Mouse (Mus musculus) megakaryocyte, embryonic 14.5 days (primary cell): Measurements from ENCODE around the gene Fam221b. TPM values are rescaled to one million over a fixed set of nuclear protein-coding genes. Genes with fewer than 3 reads are reported as not detected.

ENCODE experiments used
- H3K27me3 ChIP-seq: replicated peaks from 2 replicates; pipeline ENCODE3; 2012; ENCODE audit warnings: inconsistent platforms
- H3K36me3 ChIP-seq: replicated peaks from 2 replicates; pipeline ENCODE3; 2012; ENCODE audit warnings: low read length, inconsistent platforms, mixed read lengths
- H3K4me1 ChIP-seq: 2 replicates; pipeline ENCODE4 v1.6.1; 2012; ENCODE audit warnings: inconsistent platforms
- H3K4me3 ChIP-seq: replicated peaks from 2 replicates; pipeline ENCODE3; 2012; ENCODE audit warnings: moderate library complexity, mild to moderate bottlenecking, inconsistent platforms
- H3K9me3 ChIP-seq: 2 replicates; pipeline ENCODE4 v1.6.1; 2012; ENCODE audit warnings: inconsistent platforms
- FLI1 ChIP-seq: IDR thresholded peaks from 2 replicates; pipeline ENCODE4 v1.6.1; 2012; ENCODE audit warnings: low read length, inconsistent platforms, mixed read lengths
- GATA1 ChIP-seq: IDR thresholded peaks from 3 replicates; pipeline ENCODE4 v1.6.1; 2012; ENCODE audit warnings: mixed read lengths, low read length, inconsistent platforms, borderline replicate concordance
- polyA plus RNA-seq: library from polyadenylated mRNA; stranded (reverse); fragments of >175 nt; gene quantifications from 2 replicates; pipeline ENCODE4 v1.2.3, GENCODE M21; 2012; ENCODE audit warnings: low replicate concordance; ENCODE audit not compliant: insufficient read depth

The Fam221b gene
- polyA plus RNA-seq, 1 experiment: 0.29 TPM

DNA sequence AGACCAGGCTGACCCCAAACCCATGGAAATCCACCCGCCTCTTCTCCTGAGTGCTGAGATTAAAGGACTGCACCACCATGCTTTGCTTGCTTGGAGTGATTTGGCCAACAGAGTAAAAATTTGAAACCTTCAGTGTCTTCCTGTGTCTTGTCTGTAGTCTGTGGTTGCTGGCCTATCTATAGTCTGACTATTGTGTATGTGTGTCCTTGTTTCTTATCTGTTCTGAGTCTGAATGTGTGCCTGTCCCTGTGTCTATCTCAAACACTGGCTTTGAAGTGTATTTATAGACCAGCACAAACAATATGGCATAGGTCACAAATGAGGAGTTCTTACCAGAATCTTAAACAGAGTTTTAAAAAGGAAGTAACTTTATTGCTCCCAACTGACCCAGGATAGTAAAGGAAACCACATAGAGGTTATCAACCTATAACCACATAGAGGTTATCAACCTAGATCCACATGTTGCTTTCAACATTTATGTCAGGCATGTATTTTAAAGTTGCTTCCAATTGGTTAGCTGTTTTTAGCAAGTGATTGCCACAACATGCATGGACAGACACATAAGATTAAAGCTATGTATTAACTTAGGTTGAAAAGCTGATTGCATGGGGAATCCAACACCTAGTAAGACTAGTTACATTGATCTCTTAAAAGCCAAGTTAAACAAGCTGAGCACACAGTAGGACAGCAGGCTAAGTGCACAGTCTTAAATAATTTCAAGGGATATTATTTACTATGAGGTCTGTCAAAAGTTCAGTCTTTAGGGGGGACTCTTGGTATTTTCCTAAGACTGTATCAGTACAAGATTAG lies 25.7 kb upstream of the Fam221b start:
- peaks cover 44% of the 10 kb centered on the region for H3K4me1 ChIP-seq
- no peaks in the 10 kb centered on the region for H3K9me3 ChIP-seq
- peaks cover 48% of the 10 kb centered on the region for H3K27me3 ChIP-seq
- no peak for TF ChIP-seq GATA1
- TF ChIP-seq FLI1: no peak
- no peak overlapping the region for H3K4me3 ChIP-seq
- no peaks in the 10 kb centered on the region for H3K36me3 ChIP-seq

- no peaks in the 10 kb centered on the region for H3K36me3 ChIP-seq
- peak overlapping the region; percentile 39 for H3K4me3 ChIP-seq
- TF ChIP-seq GATA1: no peak
- TF ChIP-seq FLI1: no peak
- H3K4me1 ChIP-seq: peaks cover 44% of the 10 kb centered on the region
- no peaks in the 10 kb centered on the region for H3K9me3 ChIP-seq
- peaks cover 48% of the 10 kb centered on the region for H3K27me3 ChIP-seq
These were observed 24.9 kb upstream of the Fam221b start for GRCm38 (mm10) chr4:43693806-43694241.

- H3K36me3 ChIP-seq: no peaks in the 10 kb centered on the region
- peaks cover 29% of the 10 kb centered on the region for H3K27me3 ChIP-seq
- H3K9me3 ChIP-seq: no peaks in the 10 kb centered on the region
- H3K4me3 ChIP-seq: no peak overlapping the region
- H3K4me1 ChIP-seq: peaks cover 35% of the 10 kb centered on the region
- TF ChIP-seq GATA1 (no peak), FLI1 (no peak)
These were observed 22.1 kb upstream of the Fam221b start for GRCm38 (mm10) chr4:43691026-43691425.

DNA sequence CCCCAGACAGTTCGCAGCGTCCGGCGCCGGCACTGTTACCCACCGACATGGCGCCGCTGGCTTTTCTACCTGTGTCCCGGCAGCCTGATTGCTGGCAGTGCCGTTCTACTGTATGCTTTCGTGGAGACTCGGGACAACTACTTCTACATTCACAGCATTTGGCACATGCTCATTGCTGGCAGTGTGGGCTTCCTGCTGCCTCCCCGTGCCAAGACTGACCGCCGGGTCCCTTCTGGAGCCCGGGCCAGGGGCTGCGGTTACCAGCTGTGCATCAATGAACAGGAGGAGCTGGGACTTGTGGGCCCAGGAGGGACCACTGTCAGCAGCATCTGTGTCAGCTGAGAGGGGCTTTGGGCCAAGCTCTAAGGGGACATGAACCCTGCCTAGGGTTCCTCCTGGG lies 21.1 kb upstream of the Fam221b start:
- TF ChIP-seq GATA1 (no peak), FLI1 (no peak)
- H3K9me3 ChIP-seq: no peaks in the 10 kb centered on the region
- peaks cover 25% of the 10 kb centered on the region for H3K4me1 ChIP-seq
- H3K4me3 ChIP-seq: no peak overlapping the region
- no peaks in the 10 kb centered on the region for H3K36me3 ChIP-seq
- peaks cover 35% of the 10 kb centered on the region for H3K27me3 ChIP-seq

DNA sequence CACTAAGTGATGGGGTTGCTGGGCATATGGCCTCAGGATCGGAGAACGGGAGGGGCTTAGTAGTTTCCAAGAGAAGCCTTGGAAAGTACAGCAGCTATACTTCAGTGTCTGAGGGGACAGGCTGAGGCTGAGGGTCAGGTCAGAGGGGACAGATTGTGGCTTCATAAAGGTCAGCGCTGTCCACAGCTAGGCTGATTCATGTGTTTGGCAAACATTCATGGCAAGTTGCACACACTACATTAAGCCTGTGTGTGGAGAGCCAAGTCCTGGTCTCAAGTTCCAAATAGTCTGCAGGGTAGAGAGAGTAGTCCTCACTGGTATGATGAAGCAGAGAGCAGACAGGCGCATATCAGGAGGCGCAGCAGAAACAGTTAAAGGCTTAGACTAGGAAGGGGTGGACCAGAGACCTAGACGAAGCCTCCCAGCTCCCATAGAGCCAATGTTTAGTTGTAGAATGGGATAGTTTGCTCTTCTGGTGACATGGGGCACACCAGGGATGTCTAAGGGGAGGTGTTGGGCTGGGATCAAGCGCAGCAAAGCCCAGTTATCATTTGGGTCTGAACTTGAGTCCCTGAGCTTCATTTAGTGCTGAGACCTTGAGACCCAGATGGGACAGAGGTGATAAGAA lies 10.6 kb upstream of the Fam221b start:
- Histone ChIP-seq H3K4me3 (no peak overlapping the region), H3K27me3 (peaks cover 29% of the 10 kb centered on the region), H3K9me3 (no peaks in the 10 kb centered on the region), H3K4me1 (peaks cover 10% of the 10 kb centered on the region), H3K36me3 (no peaks in the 10 kb centered on the region)
- TF ChIP-seq GATA1 (no peak), FLI1 (no peak)

DNA sequence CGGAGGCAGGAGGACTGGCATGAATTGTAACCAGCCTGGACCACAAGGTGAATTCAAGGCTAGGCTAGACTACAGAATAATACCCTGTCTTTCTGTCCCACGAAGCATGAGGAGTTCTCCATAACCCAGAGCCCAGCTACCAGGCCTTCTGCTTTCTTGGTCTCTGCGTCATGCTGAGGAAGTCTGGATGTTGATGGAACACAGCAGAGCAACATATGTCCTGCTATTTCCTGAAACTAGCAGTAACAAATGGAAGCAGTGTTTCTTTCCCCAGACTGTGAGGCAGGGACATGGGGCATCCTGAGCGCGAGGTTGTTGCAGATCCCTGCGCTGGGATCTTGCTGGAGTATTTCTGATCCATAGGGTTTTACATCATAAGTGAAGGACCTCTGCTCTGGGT lies 9.6 kb upstream of the Fam221b start:
- H3K36me3 ChIP-seq: no peaks in the 10 kb centered on the region
- TF ChIP-seq FLI1: no peak
- TF ChIP-seq GATA1: no peak
- peaks cover 10% of the 10 kb centered on the region for H3K4me1 ChIP-seq
- H3K9me3 ChIP-seq: no peaks in the 10 kb centered on the region
- H3K27me3 ChIP-seq: peaks cover 32% of the 10 kb centered on the region
- H3K4me3 ChIP-seq: no peak overlapping the region

DNA sequence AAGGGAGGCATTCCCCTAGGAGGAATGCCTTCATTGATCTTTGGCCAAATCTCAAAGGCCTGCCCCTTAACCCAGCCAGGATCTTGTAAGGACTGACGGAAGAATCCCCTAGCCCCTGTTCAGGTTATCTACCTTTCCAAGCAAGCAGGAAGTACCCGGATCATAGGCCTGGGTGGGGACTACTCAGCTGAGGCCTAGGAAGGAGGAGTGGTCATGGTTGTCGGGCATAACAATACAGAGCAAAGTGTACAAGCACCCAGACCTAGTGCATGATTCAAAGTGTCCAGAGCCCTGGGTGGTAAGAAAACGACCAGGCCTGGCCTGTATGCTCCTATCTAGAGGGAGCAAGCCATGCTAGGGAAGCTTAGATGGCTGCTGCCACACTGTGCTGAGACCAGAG lies 6.7 kb upstream of the Fam221b start:
- peaks cover 14% of the 10 kb centered on the region for H3K4me1 ChIP-seq
- H3K27me3 ChIP-seq: peaks cover 27% of the 10 kb centered on the region
- no peak overlapping the region for H3K4me3 ChIP-seq
- no peaks in the 10 kb centered on the region for H3K9me3 ChIP-seq
- TF ChIP-seq GATA1: no peak
- H3K36me3 ChIP-seq: no peaks in the 10 kb centered on the region

- peaks cover 16% of the 10 kb centered on the region for H3K4me1 ChIP-seq
- no peaks in the 10 kb centered on the region for H3K9me3 ChIP-seq
- H3K36me3 ChIP-seq: no peaks in the 10 kb centered on the region
- H3K27me3 ChIP-seq: peaks cover 27% of the 10 kb centered on the region
- H3K4me3 ChIP-seq: no peak overlapping the region
- TF ChIP-seq GATA1: no peak
- no peak for TF ChIP-seq FLI1
These were observed 6.0 kb upstream of the Fam221b start for GRCm38 (mm10) chr4:43674974-43675373.

DNA sequence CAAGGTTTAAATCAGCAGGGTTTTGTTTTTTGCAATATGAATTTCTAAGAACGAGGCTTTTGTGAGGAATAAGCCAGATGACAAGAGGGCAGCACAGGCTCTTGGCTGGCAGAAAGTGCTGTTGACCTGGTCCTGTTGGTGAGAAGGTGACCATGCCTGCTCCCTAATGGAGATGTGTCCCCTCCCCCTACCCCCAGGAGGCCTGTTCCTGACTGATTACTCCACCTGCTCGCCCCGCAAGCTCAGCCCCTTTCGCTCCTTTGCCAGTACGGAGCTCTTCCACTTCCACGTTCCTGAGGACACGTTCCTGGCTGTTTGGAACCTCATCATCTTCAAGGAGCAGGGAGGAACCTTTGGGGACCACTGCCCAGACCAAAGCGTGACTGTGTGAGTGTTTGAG lies 4.8 kb upstream of the Fam221b start:
- Histone ChIP-seq H3K4me3 (no peak overlapping the region), H3K27me3 (peaks cover 26% of the 10 kb centered on the region), H3K36me3 (no peaks in the 10 kb centered on the region), H3K4me1 (peaks cover 26% of the 10 kb centered on the region), H3K9me3 (no peaks in the 10 kb centered on the region)
- no peak for TF ChIP-seq FLI1
- TF ChIP-seq GATA1: no peak

- H3K4me3 ChIP-seq: no peak overlapping the region
- TF ChIP-seq FLI1 (no peak), GATA1 (no peak)
- no peaks in the 10 kb centered on the region for H3K9me3 ChIP-seq
- H3K36me3 ChIP-seq: no peaks in the 10 kb centered on the region
- peaks cover 31% of the 10 kb centered on the region for H3K4me1 ChIP-seq
- peaks cover 27% of the 10 kb centered on the region for H3K27me3 ChIP-seq
These were observed 3.1 kb upstream of the Fam221b start for GRCm38 (mm10) chr4:43672070-43672469.
